ENCODE assay signal across 8 mouse cellular contexts in genomic region chr11:103953896-103954292, GRCm38 (mm10). TPM values are rescaled to one million over a fixed set of nuclear protein-coding genes. Genes with fewer than 3 reads are reported as not detected.
DNase-seq lines count a peak whose midpoint lies in the region; ATAC-seq and TF ChIP-seq lines count a peak whose summit lies in the region.

Nsf (minus strand) TSS chr11:103954056.

- peak; percentile 81 for DNase-seq in CH12.LX (ENCODE audit: extremely low read depth)
- peak; percentile 72 for DNase-seq in c-Kit-negative CD71-positive TER-119-positive erythroid progenitor cells, embryonic 14.5 days (ENCODE audit: low read depth, low spot score)
- peak; percentile 46 for DNase-seq in fibroblast of lung, adult 2 months (ENCODE audit: low read depth)
- peak; percentile 90 for DNase-seq in kidney, postnatal 10 days
- peak; percentile 80 for DNase-seq in liver, embryonic 13.5 days
- peak; percentile 77 to 82 for DNase-seq in natural killer cell, adult 2 months (ENCODE audit: low spot score in 2 of 2)

- in situ Hi-C loops in CH12.LX (cut with MboI; ENCODE audit: low pct_ligation_motif_present, low pct_unique_long_range_greater_than_20kb, low sequenced_read_pairs): no loop called here

- peak; percentile 82 for ATAC-seq in heart, embryonic 13.5 days (ENCODE audit: extremely low read depth, insufficient number of reproducible peaks, low FRiP score, low TSS enrichment)
- ATAC-seq in liver, embryonic 13.5 days (ENCODE audit: low read depth): peak; percentile 96
- peak; percentile 97 for ATAC-seq in stomach, embryonic 16.5 days (ENCODE audit: insufficient read depth, low FRiP score)

- no peaks in the 10 kb centered on the region for H3K9me3 ChIP-seq in CH12.LX (replicated peaks; ENCODE audit: low read length)
- H3K9me3 ChIP-seq in heart, embryonic 13.5 days: no peaks in the 10 kb centered on the region
- H3K9me3 ChIP-seq in liver, embryonic 13.5 days (replicated peaks): no peaks in the 10 kb centered on the region
- no peaks in the 10 kb centered on the region for H3K9me3 ChIP-seq in stomach, embryonic 16.5 days (replicated peaks; ENCODE audit: control insufficient read depth, low read length)

- peaks cover 22% of the 10 kb centered on the region for H3K79me2 ChIP-seq in CH12.LX (replicated peaks; ENCODE audit: control insufficient read depth, extremely low read depth, insufficient read depth, poor library complexity, severe bottlenecking)

- peaks cover 0 to 23% of the 10 kb centered on the region in 2 experiments for H3K36me3 ChIP-seq in CH12.LX (replicated peaks in 1 of 2; ENCODE audit: control insufficient read depth in 1 of 2, insufficient read depth in 1 of 2, low read length in 1 of 2)
- 0 out of 2 replicates have a peak, but pooled peaks cover 3% of the 10 kb centered on the region for H3K36me3 ChIP-seq in heart, embryonic 13.5 days
- H3K36me3 ChIP-seq in liver, embryonic 13.5 days: no peaks in the 10 kb centered on the region
- H3K36me3 ChIP-seq in stomach, embryonic 16.5 days (ENCODE audit: control insufficient read depth, insufficient read depth, low read length): no peaks in the 10 kb centered on the region

- H3K9ac ChIP-seq in CH12.LX (ENCODE audit: insufficient read depth, low read depth): peak within 1 kb of the TSS; percentile 77
- peak within 1 kb of the TSS; percentile 94 for H3K9ac ChIP-seq in heart, embryonic 13.5 days
- H3K9ac ChIP-seq in liver, embryonic 13.5 days: peak within 1 kb of the TSS; percentile 95
- H3K9ac ChIP-seq in stomach, embryonic 16.5 days (ENCODE audit: low read length): peak within 1 kb of the TSS; percentile 91

- TF ChIP-seq EP300 in CH12.LX (IDR thresholded peaks at IDR 0.05; ENCODE audit: low read length): no peak

- no peak for TF ChIP-seq RAD21 in CH12.LX (IDR thresholded peaks at IDR 0.05; ENCODE audit: low read depth, low read length)

- no peak for TF ChIP-seq CTCF in CH12.LX (conservative IDR thresholded peaks at IDR 0.05 in 1 of 2, IDR thresholded peaks at IDR 0.05 in 1 of 2; ENCODE audit: low read depth in 2 of 2, low read length in 2 of 2)

- H3K4me1 ChIP-seq in CH12.LX (ENCODE audit: control insufficient read depth in 1 of 2, insufficient read depth in 2 of 2): peaks cover 15 to 44% of the 10 kb centered on the region in 2 experiments
- peaks cover 11% of the 10 kb centered on the region for H3K4me1 ChIP-seq in heart, embryonic 13.5 days
- H3K4me1 ChIP-seq in liver, embryonic 13.5 days (replicated peaks): peaks cover 34% of the 10 kb centered on the region
- peaks cover 10% of the 10 kb centered on the region for H3K4me1 ChIP-seq in stomach, embryonic 16.5 days (ENCODE audit: control insufficient read depth, insufficient read depth, low read length)

- H3K4me3 ChIP-seq in CH12.LX (replicated peaks in 1 of 3; ENCODE audit: low read depth in 2 of 3, low read length in 2 of 3, poor library complexity in 1 of 3): peak within 1 kb of the TSS; percentile 80 to 97 (median 84)
- peak within 1 kb of the TSS; percentile 83 for H3K4me3 ChIP-seq in heart, embryonic 13.5 days
- peak within 1 kb of the TSS; percentile 91 for H3K4me3 ChIP-seq in liver, embryonic 13.5 days (replicated peaks)
- H3K4me3 ChIP-seq in stomach, embryonic 16.5 days (replicated peaks; ENCODE audit: low read length): peak within 1 kb of the TSS; percentile 80

- no peaks in the 10 kb centered on the region for H3K27me3 ChIP-seq in CH12.LX (replicated peaks)
- no peaks in the 10 kb centered on the region for H3K27me3 ChIP-seq in heart, embryonic 13.5 days (replicated peaks)
- H3K27me3 ChIP-seq in liver, embryonic 13.5 days: no peaks in the 10 kb centered on the region
- H3K27me3 ChIP-seq in stomach, embryonic 16.5 days (ENCODE audit: control insufficient read depth, insufficient read depth, low read length): no peaks in the 10 kb centered on the region

- WGBS in heart, embryonic 13.5 days: under 1% methylated on average over 40 of the region's 53 CpGs
- under 1% methylated on average over 53 of the region's 53 CpGs for WGBS in liver, embryonic 13.5 days (ENCODE audit: insufficient replicate concordance)
- WGBS in stomach, embryonic 16.5 days: under 1% methylated on average over 53 of the region's 53 CpGs

- H3K4me2 ChIP-seq in CH12.LX (ENCODE audit: insufficient read depth, low read depth, poor library complexity, severe bottlenecking): peak within 1 kb of the TSS; percentile 55
- peak within 1 kb of the TSS; percentile 79 for H3K4me2 ChIP-seq in heart, embryonic 13.5 days
- peak within 1 kb of the TSS; percentile 89 for H3K4me2 ChIP-seq in liver, embryonic 13.5 days
- peak within 1 kb of the TSS; percentile 92 for H3K4me2 ChIP-seq in stomach, embryonic 16.5 days (ENCODE audit: low read depth, low read length)

- dilution Hi-C loops in CH12.LX (cut with MboI; ENCODE audit: extremely low pct_ligation_motif_present, extremely low pct_unique_long_range_greater_than_20kb, low sequenced_read_pairs): no loop called here

- H3K27ac ChIP-seq in CH12.LX (ENCODE audit: insufficient read depth, low read depth): peak within 1 kb of the TSS; percentile 58
- peak within 1 kb of the TSS; percentile 52; the same call in 1 of the 2 replicates for H3K27ac ChIP-seq in heart, embryonic 13.5 days (replicated peaks)
- peak within 1 kb of the TSS; percentile 64 for H3K27ac ChIP-seq in liver, embryonic 13.5 days
- peak within 1 kb of the TSS; percentile 38 for H3K27ac ChIP-seq in stomach, embryonic 16.5 days (ENCODE audit: low read length)

- TF ChIP-seq POLR2A in CH12.LX (IDR thresholded peaks at IDR 0.05; ENCODE audit: low read depth, low read length): peak; percentile 88

TF ChIP-seq in CH12.LX, 34 proteins besides CTCF, POLR2A, EP300 and RAD21:
- TF ChIP-seq SMC3 (IDR thresholded peaks at IDR 0.05; ENCODE audit: low read depth, low read length) (no peak), TCF12 (IDR thresholded peaks at IDR 0.05; ENCODE audit: low read depth, low read length) (peak; percentile 93), MEF2A (IDR thresholded peaks at IDR 0.05; ENCODE audit: borderline replicate concordance, low read depth, low read length) (peak; percentile 46; the same call in 1 of the 2 replicates), ELF1 (IDR thresholded peaks at IDR 0.05; ENCODE audit: low read depth, low read length) (no peak; the same call in 1 of the 2 replicates), NELFE (IDR thresholded peaks at IDR 0.05; ENCODE audit: low read depth, low read length) (peak; percentile 95), IRF4 (IDR thresholded peaks at IDR 0.05; ENCODE audit: low read depth, low read length) (peak; percentile 37), TBP (conservative IDR thresholded peaks at IDR 0.05; ENCODE audit: low read depth, low read length) (no peak), USF1 (IDR thresholded peaks at IDR 0.05; ENCODE audit: low read depth, low read length) (peak; percentile 57), BHLHE40 (IDR thresholded peaks at IDR 0.05; ENCODE audit: low read depth, low read length) (peak; percentile 75), JUN (IDR thresholded peaks at IDR 0.05; ENCODE audit: insufficient read depth, low read depth, low read length) (no peak), POLR2AphosphoS2 (IDR thresholded peaks at IDR 0.05; ENCODE audit: low read depth, low read length) (0 out of 2 replicates have a peak, but pooled peaks have one; percentile 40), KAT2A (IDR thresholded peaks at IDR 0.05; ENCODE audit: insufficient replicate concordance, low read length) (0 out of 2 replicates have a peak, but pooled peaks have one; percentile 24), ZMIZ1 (IDR thresholded peaks at IDR 0.05; ENCODE audit: low read depth, low read length) (peak; percentile 92), MYC (IDR thresholded peaks at IDR 0.05; ENCODE audit: low read depth, low read length) (peak; percentile 86), E2F4 (IDR thresholded peaks at IDR 0.05; ENCODE audit: insufficient replicate concordance, low read depth, low read length) (no peak), NRF1 (IDR thresholded peaks at IDR 0.05; ENCODE audit: low read depth, low read length) (peak; percentile 96), UBTF (IDR thresholded peaks at IDR 0.05; ENCODE audit: low read depth, low read length) (peak; percentile 87), MAX (IDR thresholded peaks at IDR 0.05; ENCODE audit: low read length) (peak; percentile 88), HCFC1 (IDR thresholded peaks at IDR 0.05; ENCODE audit: low read depth, low read length) (peak; percentile 13; the same call in 1 of the 2 replicates), RCOR1 (conservative IDR thresholded peaks at IDR 0.05; ENCODE audit: low read depth, low read length) (no peak), MAZ (IDR thresholded peaks at IDR 0.05; ENCODE audit: low read depth, low read length) (no peak), GABPA (IDR thresholded peaks at IDR 0.05; ENCODE audit: insufficient replicate concordance, low read depth, low read length) (no peak), SIN3A (IDR thresholded peaks at IDR 0.05; ENCODE audit: low read length) (no peak), ZKSCAN1 (IDR thresholded peaks at IDR 0.05; ENCODE audit: borderline replicate concordance, low read depth, low read length) (no peak)

RNA-seq across cellular contexts. Expression of gene Nsf, which starts in this region (rescaled TPM):
- 46.9 and 50.9 TPM in 2 replicates for total RNA-seq in CH12.LX (2012; rRNA removed)
- total RNA-seq in CH12.LX (2014; rRNA removed): 48.1 and 50.0 TPM in 2 replicates
- 95.0 and 99.3 TPM in 2 replicates for polyA plus RNA-seq in CH12.LX (2012; ENCODE audit: insufficient read length, low read depth)
- polyA plus RNA-seq in heart, embryonic 13.5 days (2015; fragmentation: Nextera tagmentation; extraction: Ambion mirVana): 29.3 and 34.7 TPM in 2 replicates
- polyA plus RNA-seq in liver, embryonic 13.5 days (2015; fragmentation: Nextera tagmentation; extraction: Ambion mirVana): 29.6 and 37.5 TPM in 2 replicates
- polyA plus RNA-seq in stomach, embryonic 16.5 days (2015; fragmentation: Nextera tagmentation; extraction: Ambion mirVana): 46.2 and 47.3 TPM in 2 replicates

Comparison
In these comparisons a context has a peak if more than half of its experiments do, and no peak if none do; other contexts are left out.
1. Peak in every context shown above with its lines: DNase-seq, ATAC-seq, H3K4me3 ChIP-seq and H3K27ac ChIP-seq.